9 mouse cellular contexts compared by ENCODE assay signal in genomic region chr4:137891553-137892145, GRCm38 (mm10). TPM values are rescaled to one million over a fixed set of nuclear protein-coding genes. Genes with fewer than 3 reads are reported as not detected.
A peak's percentile ranks its signal among the peaks of the same experiment; 100 is the strongest.
DNase-seq lines count a peak whose midpoint lies in the region; ATAC-seq and TF ChIP-seq lines count a peak whose summit lies in the region.
"Had no signal": no experiment of that assay in that cellular context is flagged by ENCODE, and none has a peak within 500 bp of the region (broad histone marks: within the 10 kb centered on the region; RNA-seq: fewer than 3 reads in every experiment).

No protein-coding gene starts in this region.

- no peak for TF ChIP-seq CTCF in testis, adult 2 months (IDR thresholded peaks at IDR 0.05; ENCODE audit: control insufficient read depth, insufficient read depth, insufficient replicate concordance, low read depth, low read length)
- no peak for TF ChIP-seq CTCF in lung, adult 2 months (IDR thresholded peaks at IDR 0.05; ENCODE audit: insufficient read depth, low read length)

- peaks cover 8% of the 10 kb centered on the region for H3K4me1 ChIP-seq in testis, adult 2 months (ENCODE audit: control insufficient read depth, insufficient read depth, low read length)
- peaks cover 50% of the 10 kb centered on the region for H3K4me1 ChIP-seq in limb, embryonic 10.5 days
- peaks cover 49% of the 10 kb centered on the region for H3K4me1 ChIP-seq in lung, adult 2 months (ENCODE audit: control insufficient read depth, insufficient read depth, low read length)
- H3K4me1 ChIP-seq in intestine, embryonic 15.5 days (replicated peaks) = peaks cover 41% of the 10 kb centered on the region

- no peaks in the 10 kb centered on the region for H3K27me3 ChIP-seq in testis, adult 2 months (ENCODE audit: control insufficient read depth, insufficient read depth, low read length)
- H3K27me3 ChIP-seq in limb, embryonic 10.5 days (ENCODE audit: low read depth, poor library complexity, severe bottlenecking) = no peaks in the 10 kb centered on the region
- no peaks in the 10 kb centered on the region for H3K27me3 ChIP-seq in intestine, embryonic 15.5 days (replicated peaks)

- DNase-seq in cerebellum, postnatal 10 days = peak; percentile 56 to 59
- no peak for DNase-seq in cerebellum, adult 11-12 months
- no peak for DNase-seq in testis, postnatal 14 days (ENCODE audit: low spot score)
- no peak for DNase-seq in limb, embryonic 10.5 days (ENCODE audit: low spot score)
- DNase-seq in spleen, postnatal 10 days (ENCODE audit: low spot score in 2 of 2) = no peak
- no peak for DNase-seq in lung, adult 2 months

- ATAC-seq in intestine, embryonic 15.5 days = no peak

- no peak overlapping the region for H3K4me2 ChIP-seq in intestine, embryonic 15.5 days (replicated peaks)

- H3K9ac ChIP-seq in intestine, embryonic 15.5 days = no peak overlapping the region
- H3K9ac ChIP-seq: liver, embryonic 14.5 days had no signal

- no peak overlapping the region for H3K27ac ChIP-seq in testis, adult 2 months (ENCODE audit: control insufficient read depth, insufficient read depth, low read depth, low read length)
- peak overlapping the region; percentile 80 for H3K27ac ChIP-seq in limb, embryonic 10.5 days
- no peak overlapping the region for H3K27ac ChIP-seq in intestine, embryonic 15.5 days
- H3K27ac ChIP-seq: liver, embryonic 14.5 days had no signal

- no peak for TF ChIP-seq POLR2A in testis, adult 2 months (IDR thresholded peaks at IDR 0.05; ENCODE audit: control insufficient read depth, low read depth, low read length)
- TF ChIP-seq POLR2A in lung, adult 2 months (IDR thresholded peaks at IDR 0.05; ENCODE audit: borderline replicate concordance, extremely low read depth, low read depth, low read length) = no peak

- H3K36me3 ChIP-seq in testis, adult 2 months (ENCODE audit: control insufficient read depth, insufficient read depth, low read length) = no peaks in the 10 kb centered on the region
- peaks cover 5% of the 10 kb centered on the region; the same call in 1 of the 2 replicates for H3K36me3 ChIP-seq in limb, embryonic 10.5 days
- no peaks in the 10 kb centered on the region for H3K36me3 ChIP-seq in intestine, embryonic 15.5 days

- H3K9me3 ChIP-seq in limb, embryonic 10.5 days (replicated peaks) = no peaks in the 10 kb centered on the region
- no peaks in the 10 kb centered on the region for H3K9me3 ChIP-seq in intestine, embryonic 15.5 days

- 10% methylated on average over 4 of the region's 4 CpGs for WGBS in limb, embryonic 10.5 days
- 46% methylated on average over 4 of the region's 4 CpGs for WGBS in lung, adult 2 months
- 26% methylated on average over 4 of the region's 4 CpGs for WGBS in intestine, embryonic 15.5 days

- H3K4me3 ChIP-seq in testis, adult 2 months (ENCODE audit: control insufficient read depth, low read depth, low read length) = peak overlapping the region; percentile 71
- H3K4me3 ChIP-seq in limb, embryonic 10.5 days = no peak overlapping the region
- no peak overlapping the region for H3K4me3 ChIP-seq in lung, adult 2 months (replicated peaks; ENCODE audit: extremely low read depth, low read depth, low read length)
- no peak overlapping the region for H3K4me3 ChIP-seq in intestine, embryonic 15.5 days (replicated peaks)

RNA-seq across cellular contexts. Expression of gene Ece1, which starts 29.6 kb away (rescaled TPM):
- polyA plus RNA-seq in testis, adult 2 months (2012; rRNA removed) = 4.7 and 6.0 TPM in 2 replicates
- 41.1 and 41.4 TPM in 2 replicates for polyA plus RNA-seq in limb, embryonic 10.5 days (2016; fragmentation: Nextera tagmentation; extraction: Ambion mirVana)
- polyA plus RNA-seq in lung, adult 2 months (2012; rRNA removed) = 111 and 113 TPM in 2 replicates
- polyA plus RNA-seq in intestine, embryonic 15.5 days (2015; fragmentation: Nextera tagmentation; extraction: Ambion mirVana) = 56.0 and 60.1 TPM in 2 replicates

Comparison
In these comparisons a context has a peak if more than half of its experiments do, and no peak if none do; other contexts are left out.
1. DNase-seq: peak in cerebellum, postnatal 10 days (2 of 2); none in cerebellum, adult 11-12 months (single experiment), testis, postnatal 14 days (single experiment), limb, embryonic 10.5 days (single experiment), spleen, postnatal 10 days (0 of 2) and lung, adult 2 months (single experiment).